Mouse (Mus musculus) retina, adult 2 months (tissue): Measurements from ENCODE around the gene Gap43.
"Not testable (repeated sequence)": the region's sequence is repeated elsewhere in the genome, so short reads cannot be mapped to it uniquely, and the experiment has no call there.

Source experiments
- DNase-seq: peaks from one replicate; pipeline ENCODE4 v3.0.0-alpha.2; 2012; ENCODE audit warnings: low read depth, low spot score

Gap43 gene

GRCm38 (mm10) chr16:42340021-42340768, at the start of gene Gap43:
Gap43 (minus strand) TSS chr16:42340651.
- DNase-seq, result no peak

DNA sequence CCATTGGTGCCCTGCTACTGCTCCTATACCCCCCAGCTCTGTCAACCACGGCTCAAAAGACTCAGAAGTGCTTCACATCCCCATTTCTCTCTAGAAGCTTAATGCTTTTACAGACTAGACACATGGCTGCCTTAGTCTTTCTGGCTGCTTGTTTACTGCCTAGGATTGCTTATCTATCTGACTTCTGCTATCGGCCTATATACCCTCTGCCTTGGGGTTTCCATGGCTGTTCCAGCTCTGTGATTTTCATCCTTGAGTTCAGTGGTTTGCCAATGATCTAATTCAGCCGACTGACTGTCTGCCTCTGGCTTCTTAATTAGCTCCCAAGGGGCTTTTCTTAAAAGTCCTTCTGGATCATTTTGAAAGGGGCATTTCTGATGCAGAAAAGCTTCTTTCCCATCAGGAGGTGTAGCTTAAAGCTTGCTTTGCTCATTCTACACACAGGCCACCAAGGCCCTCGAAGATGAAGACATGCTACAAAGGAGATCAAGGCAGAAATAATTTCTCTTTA, 40.9 kb upstream of the Gap43 start:
- DNase-seq, result no peak

- no peak for DNase-seq
These were observed 40.2 kb upstream of the Gap43 start for GRCm38 (mm10) chr16:42380641-42381040.

- DNase-seq, result no peak
These were observed 29.7 kb upstream of the Gap43 start for GRCm38 (mm10) chr16:42370148-42370547.

- DNase-seq, result no peak
These were observed 28.9 kb upstream of the Gap43 start for GRCm38 (mm10) chr16:42369346-42369745.

GRCm38 (mm10) chr16:42360061-42360460, 19.6 kb upstream of the Gap43 start:
- DNase-seq, result no peak

- no peak for DNase-seq
These were observed 17.6 kb upstream of the Gap43 start for GRCm38 (mm10) chr16:42358058-42358457.

- DNase-seq, result no peak
These were observed 9.6 kb upstream of the Gap43 start for GRCm38 (mm10) chr16:42350076-42350475.

- DNase-seq, result not testable (repeated sequence)
These were observed 414 bp upstream of the Gap43 start for GRCm38 (mm10) chr16:42340865-42341264.

- no peak for DNase-seq
These were observed 939 bp downstream of the Gap43 start for GRCm38 (mm10) chr16:42339512-42339911.

DNA sequence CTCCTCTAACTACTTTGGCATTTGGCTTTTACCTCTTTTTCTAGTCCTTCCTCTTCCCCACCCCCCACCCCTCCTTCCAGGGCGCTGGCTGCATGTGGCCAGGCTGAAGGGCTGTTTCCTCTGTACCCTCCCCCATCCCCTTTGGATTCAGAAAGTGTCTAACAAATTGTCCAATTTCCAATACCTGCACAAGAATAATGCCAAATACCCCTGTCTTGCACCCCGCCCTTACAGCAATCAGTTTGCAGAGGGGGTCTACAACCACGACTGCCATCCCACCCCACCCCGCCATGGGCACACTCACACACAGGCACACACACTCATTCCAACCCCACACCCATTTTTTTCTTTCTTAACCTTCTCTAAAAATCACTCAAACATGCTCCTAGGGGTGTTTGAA, 1.5 kb downstream of the Gap43 start:
- no peak for DNase-seq

GRCm38 (mm10) chr16:42338342-42338741, 2.1 kb downstream of the Gap43 start:
- DNase-seq, result no peak

DNA sequence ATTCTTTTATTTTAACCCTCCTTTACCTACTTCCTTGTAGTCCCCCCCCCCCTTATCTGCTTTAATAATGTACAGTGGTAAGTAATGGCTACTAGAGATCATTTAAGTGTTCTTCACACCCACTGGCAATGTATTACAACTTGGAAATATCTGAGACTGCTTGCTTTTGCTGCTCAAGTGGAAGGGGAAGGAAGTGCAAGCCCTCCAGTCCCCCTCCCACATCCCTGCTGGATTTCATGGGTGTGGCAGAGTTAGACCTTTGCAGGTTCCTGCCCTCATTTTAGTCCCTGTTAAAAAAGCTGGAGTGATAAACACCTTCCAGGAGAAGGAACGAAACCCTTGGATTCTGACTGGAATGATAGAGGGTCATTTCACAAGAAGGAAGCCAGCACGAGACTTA, 2.8 kb downstream of the Gap43 start:
- no peak for DNase-seq

GRCm38 (mm10) chr16:42336610-42337009, 3.8 kb downstream of the Gap43 start:
- no peak for DNase-seq

GRCm38 (mm10) chr16:42332321-42332720, 8.1 kb downstream of the Gap43 start:
- no peak for DNase-seq

GRCm38 (mm10) chr16:42326191-42326590, 14.3 kb downstream of the Gap43 start:
- no peak for DNase-seq

- no peak for DNase-seq
These were observed 14.9 kb downstream of the Gap43 start for GRCm38 (mm10) chr16:42325536-42325935.

DNA sequence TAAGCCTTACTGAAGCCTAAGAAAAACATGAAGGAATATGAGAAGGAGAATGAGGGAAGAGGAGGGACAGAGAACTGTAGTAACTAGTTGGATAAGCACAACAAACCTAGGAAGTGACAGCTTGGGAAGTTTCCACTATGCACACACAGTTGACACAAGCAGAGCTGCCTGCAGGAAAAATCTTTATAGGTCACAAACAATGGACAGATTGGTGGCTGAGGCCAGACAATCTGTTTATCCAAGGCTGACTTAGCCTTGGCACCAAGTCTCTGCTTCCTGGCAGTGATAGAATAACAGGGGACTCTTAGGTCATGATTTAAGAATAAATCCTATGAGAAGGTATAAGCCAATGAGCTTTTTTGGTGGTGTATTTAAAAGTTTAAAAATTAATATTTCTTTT, 20.6 kb downstream of the Gap43 start:
- no peak for DNase-seq

DNA sequence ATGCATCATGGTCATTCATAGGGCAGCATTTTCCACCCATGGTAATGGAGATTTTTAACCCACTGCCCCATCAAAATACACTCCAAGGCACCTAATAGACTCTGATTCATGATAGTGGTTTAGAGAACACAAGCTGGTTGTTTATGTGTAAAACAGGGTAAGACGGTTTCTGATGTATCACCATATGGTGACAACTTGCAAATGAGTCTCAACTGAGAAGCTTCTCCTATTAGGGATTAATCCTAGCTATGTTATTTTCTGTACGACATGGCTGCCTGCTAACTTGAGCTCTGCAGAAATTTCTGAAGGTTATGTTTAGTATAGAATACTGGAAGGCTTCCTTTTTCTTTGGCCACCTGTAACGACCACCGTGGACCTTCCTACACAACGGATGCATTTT, 21.1 kb downstream of the Gap43 start:
- DNase-seq, result no peak

DNA sequence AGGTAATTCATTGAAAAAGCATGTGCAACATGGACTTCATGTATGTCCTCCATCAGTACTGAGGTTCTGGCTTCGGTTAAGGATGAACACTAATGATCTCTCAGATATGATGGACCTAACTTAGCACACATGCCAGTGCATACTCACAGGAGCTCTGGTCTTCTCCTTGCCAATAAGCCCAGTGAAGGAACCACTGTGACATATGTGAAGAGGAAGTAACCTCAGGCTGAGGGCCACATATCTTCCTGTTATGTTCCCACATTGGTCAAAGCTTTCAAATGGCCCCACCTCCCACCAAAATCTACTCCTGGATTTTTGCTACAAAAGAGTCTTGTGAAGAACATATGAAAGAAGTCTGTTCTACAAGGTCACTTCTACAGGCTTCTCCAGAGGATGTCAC, 28.3 kb downstream of the Gap43 start:
- no peak for DNase-seq

GRCm38 (mm10) chr16:42308761-42309160, 31.7 kb downstream of the Gap43 start:
- no peak for DNase-seq

- no peak for DNase-seq
These were observed 34.3 kb downstream of the Gap43 start for GRCm38 (mm10) chr16:42305934-42306701.

DNA sequence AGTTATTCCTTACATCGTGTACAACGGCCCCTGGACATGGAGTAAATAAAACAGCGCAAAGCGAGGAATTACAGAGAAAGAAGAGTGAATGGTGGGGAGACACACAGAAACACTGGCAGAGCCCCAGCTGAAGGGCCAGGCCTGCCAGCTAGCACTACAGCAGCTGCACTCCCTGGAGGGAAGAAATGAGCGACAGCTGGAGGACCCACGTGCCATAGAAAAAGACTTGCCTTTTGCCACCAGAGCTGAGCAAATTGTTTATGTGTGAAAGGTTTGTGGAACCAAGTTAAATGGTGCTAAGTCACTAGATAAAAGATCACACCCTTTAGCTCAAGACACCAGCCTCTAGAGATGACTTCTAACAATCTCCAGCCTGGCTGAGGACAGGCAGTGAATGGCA, 37.0 kb downstream of the Gap43 start:
- DNase-seq, result no peak
